Mouse (Mus musculus) cerebellum, postnatal 10 days (tissue): Measurements from ENCODE around the gene Cd200r1.

Experiments
- DNase-seq, 2 experiments: peaks; one replicate each; pipeline ENCODE4 v3.0.0; 2021; ENCODE audit warnings: mixed read lengths in 2 of 2

Cd200r1 gene

DNA sequence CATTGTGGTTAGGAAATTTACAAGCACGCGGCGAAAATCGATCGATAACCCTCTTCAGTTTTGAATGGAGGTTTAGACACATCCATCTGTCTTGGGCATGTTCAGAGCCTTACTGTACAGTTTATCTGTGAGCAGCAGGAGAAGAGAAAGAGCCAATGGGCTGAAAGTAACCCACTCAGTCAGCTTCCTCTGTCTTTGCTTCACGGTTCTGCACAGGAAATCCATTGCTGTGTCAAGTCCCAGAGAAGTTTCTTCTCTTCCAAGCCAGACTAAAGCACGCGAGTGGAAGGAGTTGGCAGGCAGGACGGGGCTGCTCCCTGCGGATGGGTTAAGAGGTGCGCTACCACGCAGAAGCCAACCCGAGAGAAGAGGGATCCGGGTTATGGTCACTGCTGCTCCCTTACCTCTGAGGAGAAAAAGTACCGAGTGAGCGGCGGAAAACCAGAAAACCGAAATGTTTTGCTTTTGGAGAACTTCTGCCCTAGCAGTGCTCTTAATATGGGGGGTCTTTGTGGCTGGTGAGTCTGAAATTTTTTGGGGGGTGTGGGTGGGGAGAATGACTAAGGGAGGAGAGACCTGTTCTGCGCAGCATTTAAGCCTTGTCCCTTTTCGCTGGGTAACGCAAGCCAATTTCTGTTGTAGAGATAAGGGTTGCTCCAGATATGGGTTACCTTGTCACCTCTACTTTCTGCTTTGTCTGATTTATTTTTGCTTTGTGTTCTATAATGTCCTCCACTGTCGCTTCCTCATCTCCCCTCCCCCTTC is at the start of gene Cd200r1:
Gene Cd200r1 (plus strand): TSS at position 182 of the 765 bp plus-strand sequence.
- DNase-seq: no peak

DNA sequence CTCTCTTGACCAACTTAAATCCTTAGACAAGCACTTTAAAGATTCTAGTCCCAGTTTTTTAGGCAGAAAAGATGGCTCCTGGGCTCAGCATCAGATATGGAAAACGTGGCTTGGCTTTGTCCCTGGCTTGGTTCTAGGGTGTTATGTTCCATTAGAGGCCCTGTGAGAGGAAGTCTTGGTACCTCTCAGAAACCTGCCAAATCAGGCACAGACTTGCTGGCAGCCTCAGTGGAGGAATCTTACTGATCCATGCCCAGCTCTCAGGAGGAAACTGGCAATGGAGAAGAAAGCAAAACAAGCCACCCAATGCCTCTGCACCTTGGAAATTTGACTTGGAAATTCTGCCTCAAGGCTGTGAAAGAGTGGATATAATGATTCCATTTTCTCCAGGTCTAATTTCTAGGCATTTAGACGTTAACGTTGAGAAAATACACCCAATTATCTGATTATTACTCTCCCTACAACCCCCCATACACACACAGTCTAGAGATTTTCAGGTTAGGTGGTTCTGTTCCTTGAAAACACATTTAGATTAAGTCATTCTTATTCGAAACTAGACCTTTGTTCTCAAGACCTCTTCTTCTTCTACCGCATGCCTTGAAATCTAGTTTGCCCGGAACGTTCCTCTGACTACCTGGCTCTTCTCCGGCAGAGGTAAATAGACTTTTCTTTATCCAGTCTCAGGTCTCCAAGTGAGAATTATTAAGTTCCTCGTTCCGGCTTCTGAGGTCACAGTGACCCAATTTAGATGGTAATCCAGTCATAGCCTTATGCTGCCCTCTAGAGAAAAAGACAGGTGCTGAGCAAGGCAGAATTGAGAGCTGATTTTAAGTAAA is 49.0 kb upstream of the Cd200r1 start:
- peak; percentile 77 to 82 for DNase-seq

DNA sequence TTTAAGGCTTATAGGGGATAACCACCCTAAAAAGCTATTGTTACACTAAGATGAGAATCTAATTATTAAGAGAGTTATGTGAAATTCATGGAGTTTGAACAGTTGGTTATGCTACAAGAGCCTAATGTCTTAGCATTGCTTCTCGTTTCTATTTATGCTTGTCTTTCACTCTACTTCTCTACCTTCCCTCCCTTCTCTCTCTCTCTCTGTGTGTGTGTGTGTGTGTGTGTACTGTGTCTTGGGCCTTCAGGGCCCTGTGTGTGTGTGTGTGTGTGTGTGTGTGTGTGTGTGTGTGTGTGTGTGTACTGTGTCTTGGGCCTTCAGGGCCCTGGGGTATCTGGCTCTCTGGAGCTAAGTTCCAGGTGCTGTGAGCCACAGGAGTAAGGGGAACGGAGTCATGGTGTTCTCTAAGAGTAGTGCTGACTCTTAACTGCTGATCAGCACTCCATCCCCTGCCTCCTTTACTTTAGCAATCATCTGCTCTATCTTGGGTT is 48.3 kb upstream of the Cd200r1 start:
- DNase-seq: peak in 1 of 2 experiments; percentile 21

DNA sequence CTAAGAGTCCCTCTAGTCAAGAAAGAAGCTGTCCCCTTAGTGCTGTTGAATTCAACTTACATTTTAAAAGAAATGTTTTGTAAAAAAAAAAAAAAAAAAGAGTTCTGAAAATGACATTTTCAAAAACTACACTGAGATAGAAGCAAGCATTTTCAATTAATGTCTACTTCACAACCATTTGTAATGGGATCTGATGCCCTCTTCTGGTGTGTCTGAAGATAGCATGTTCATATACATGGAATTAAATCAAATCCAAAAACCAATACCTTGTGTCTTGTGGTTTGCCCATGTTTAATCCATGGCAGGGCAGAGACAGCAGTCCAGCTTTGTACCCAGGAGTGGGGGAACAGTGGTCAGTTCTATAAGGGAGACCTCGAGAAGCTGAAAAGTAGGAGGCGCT is 47.7 kb upstream of the Cd200r1 start:
- DNase-seq: peak; percentile 33 to 43

DNA sequence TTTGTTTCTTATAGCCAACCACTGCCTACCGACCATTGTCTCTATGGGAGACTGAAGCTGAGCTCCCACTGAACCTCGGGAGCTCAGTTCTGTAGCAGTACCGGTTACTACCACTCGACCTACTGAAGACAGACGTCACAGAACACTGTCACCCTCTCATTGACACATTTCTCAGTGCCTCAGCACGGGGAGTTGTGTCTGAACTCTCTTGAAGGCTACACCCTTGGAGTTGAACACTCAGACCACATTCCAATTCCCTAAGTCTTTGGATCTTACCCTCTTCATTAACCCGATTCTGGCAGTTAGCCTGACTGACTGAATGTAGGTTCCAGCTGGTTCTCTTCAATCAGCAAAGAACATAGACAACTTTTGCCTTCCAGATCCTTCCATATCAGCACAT is 46.2 kb upstream of the Cd200r1 start:
- DNase-seq: no peak

DNA sequence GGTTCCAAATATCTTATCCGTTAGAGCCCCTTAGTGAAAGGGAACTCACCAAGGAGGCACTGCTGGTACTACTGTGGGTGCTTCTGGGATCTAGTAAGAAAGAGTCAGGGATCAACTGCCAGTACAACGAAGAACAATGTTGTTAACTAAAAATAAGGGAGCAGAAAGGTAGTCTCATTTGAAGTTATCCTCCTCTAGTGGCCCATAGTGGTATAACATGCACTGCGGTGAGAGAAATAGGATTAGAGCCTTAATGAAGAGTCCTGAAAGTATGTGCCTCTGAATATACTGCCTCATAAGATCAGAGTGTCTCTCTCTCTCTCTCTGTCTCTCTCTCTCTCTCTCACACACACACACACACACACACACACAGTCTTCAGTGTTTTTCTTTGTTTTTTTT is 45.0 kb upstream of the Cd200r1 start:
- DNase-seq: peak; percentile 41 to 65

DNA sequence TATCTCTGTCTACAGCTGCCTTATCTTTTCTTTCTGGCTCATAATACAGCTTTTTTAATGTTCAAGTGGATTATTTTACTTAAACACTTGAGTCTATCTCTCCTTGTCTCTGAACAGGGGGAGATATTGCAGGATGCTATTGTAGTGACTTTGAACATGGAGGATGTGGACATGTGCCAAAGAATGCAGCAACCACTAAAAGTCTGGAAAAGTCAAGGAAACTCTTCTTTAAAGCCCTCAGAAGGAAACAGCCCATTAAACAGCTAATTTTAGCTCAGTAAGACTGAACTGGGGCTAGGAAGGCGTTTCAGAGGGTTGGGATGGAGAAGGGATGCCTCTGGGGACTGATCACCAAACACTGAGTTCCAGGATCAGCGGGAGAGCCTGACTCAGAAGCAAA is 42.9 kb upstream of the Cd200r1 start:
- DNase-seq: no peak

DNA sequence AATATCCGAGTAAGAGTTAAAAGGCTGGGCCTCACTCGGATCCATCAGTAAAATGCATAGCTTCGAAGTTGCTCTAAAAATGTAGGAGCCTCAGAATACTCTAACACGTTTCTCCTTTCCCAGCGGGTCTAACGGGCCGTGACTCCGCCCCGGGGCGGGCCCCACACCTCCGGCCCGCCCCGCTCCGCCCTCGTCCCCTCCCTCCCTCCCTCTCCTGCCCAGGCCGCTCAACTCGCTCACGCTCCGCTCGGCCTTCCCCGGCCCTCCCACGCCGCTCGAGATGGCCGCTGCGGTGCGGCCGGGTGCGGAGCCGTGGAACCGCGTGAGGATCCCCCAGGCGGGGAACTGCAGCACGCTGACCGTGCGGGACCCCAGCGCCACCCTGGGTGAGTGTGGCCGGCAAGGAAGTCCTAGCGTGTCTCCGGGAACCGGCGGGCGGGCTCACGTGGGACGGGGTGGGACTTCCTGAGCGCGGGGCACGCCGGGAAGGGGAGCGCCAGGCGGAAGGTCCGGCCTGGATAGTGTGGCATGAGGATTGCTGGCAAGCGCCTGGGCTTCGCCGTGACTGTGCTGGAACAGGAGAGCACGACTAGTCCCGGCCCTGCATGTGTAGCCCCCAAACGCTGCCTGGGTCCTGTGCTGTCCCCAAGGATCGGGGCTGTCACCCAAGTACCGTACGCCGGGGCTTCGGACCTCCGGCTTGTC is 41.3 kb upstream of the Cd200r1 start, which contains the start of gene Nepro:
Gene Nepro (plus strand): TSS at position 219 of the 705 bp plus-strand sequence.
- peak; percentile 96 to 97 for DNase-seq

DNA sequence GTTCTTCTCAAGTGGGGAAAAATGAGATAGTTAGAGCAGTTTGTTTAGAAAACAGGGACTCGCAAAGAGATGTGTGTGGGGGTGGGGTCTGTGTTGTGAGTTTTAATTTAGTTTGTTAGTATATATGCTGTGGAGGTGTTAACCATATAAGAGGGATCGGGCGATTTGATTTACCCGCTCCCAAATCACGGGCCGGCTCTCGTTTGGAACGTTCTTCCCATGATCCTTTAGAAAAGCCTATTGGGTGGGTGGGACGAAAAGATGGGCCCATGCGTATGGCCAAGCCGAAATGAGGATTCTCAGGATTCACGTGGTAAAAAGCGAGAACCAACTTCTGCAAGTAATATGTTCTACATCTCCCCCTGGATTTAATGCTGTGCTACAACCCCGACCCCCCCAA is 40.7 kb upstream of the Cd200r1 start:
- DNase-seq: peak in 1 of 2 experiments; percentile 54

DNA sequence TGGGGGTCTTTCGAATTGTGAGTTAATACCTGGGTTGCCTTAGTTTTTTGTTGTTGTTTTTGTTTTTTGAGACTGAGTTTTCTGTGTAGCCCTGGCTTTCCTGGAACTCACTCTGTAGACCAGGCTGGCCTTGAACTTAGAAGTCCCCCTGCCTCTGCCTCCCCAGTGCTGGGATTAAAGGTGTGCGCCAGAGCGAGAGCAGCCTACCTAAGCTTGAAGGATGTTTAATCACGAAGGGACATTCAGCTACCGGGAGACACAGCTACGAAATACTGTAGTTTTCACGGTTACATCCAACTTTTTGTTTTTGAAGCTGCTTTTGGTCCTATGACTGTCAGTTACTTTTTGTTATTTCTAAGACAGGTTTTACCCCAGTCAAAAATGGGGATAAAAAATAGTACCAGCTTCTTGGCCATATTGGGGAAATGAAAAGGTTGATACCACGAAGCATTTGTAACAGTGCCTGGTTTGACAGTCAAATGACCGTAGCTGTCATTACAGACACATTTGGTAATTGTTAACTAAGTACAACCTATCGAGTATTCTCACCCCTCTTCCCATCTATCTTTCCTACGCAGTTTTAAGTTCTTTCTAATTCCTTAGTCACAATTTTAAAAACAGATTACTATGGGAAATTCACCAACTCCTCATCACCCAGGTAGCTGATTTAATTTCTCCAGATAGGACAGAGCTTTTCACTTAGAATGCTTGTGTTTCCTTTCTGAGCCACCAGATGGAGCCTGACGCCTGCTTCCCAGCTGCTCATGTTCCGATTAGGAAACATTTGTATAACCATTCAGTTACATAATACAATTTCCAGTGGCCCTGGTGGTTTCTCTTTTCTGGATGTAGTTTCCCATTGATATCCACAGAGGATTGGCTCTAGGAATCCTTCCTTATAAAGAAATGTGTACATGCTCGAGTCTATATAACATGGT is 40.0 kb upstream of the Cd200r1 start:
- DNase-seq: peak; percentile 83 to 89

DNA sequence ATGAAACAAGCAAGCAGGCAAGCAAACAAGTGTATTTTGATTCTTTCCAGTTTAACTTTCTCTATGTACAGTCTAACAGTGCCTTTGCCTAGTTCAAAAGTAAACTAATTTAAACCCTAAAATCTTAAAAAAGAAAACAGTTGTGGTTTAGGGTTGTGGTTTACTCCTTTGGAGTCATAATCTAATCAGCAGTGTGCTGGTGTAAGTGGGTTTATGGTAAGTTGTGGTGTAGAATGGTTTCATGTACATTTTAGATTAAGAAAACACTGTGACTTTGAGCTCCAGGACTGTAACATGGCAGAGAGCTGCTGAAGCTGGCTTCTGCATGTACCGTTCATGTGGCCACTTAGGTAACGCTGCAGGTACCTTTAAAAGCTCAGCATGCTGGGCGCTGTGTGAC is 38.0 kb upstream of the Cd200r1 start:
- DNase-seq: no peak

DNA sequence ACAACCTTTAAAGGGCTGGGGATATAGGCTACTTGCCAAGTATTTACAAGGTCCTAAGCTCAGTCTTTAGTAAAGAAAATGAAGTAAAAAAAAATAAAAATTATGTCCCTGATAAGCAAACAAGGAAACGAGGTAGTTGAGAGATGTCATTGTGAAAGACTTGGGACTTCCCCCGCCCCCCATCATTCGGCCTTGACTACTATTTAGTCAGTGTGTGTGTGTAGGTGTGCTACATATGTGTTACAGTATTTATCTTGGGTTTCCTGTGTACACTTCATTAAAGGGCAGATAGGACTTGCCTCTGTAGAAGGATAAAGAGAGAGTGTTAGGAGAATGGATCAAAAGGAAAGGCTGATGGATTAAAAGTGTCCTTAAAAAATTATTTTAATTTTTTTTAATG is 31.5 kb upstream of the Cd200r1 start:
- no peak for DNase-seq

DNA sequence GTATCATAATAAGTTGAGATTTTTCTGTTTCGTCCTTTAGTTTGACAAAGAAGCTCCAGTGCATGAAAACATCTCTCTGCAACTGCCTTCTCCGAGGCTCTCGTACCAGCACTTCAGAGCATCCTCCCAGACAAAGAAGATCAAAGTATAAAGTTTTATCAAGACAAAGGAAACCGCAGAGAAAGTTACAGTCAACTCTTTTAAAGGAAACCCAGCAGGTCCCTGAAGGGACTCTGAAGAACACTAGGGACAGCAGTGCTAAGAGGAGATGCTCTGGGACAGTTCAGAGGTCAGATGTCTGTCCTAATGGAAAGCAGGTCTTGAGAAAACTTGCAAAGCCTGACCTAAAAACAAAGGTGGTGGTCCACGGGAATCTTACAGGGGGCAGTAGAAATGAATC is 29.9 kb upstream of the Cd200r1 start:
- DNase-seq: no peak

DNA sequence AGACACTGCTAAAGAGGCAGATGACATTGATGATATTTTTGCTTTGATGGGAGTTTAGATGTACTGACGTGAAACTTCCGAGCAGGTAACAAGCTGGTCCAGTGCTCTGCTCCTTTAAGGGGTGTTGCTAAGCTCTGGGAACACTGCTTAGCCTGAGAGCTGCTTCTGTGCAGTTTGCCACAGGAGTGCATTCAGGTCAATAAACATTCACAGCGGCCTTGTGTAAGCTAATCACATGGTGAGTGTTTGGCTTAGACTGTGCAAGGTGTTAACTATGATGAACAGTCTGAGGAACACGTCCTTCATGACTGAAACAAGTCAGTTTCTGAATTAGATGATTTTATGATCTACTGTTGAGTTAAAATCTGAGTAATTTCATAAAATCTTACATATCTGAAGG is 29.4 kb upstream of the Cd200r1 start:
- no peak for DNase-seq

DNA sequence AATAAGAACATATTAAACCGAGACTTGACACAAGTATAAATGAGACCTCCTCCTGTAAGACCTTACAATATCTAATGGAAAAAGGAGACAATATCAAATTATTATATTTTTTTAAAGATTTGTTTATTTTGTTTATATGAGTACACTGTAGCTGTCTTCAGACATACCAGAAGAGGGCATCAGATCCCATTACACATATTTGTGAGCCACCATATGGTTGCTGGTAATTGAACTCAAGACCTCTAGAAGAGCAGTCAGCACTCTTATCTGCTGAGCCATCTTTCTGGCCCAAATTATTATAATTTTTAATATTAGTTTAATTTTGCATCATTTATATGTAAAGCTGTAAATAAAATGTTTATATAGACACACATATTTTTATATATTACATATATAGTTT is 22.8 kb upstream of the Cd200r1 start:
- DNase-seq: no peak

DNA sequence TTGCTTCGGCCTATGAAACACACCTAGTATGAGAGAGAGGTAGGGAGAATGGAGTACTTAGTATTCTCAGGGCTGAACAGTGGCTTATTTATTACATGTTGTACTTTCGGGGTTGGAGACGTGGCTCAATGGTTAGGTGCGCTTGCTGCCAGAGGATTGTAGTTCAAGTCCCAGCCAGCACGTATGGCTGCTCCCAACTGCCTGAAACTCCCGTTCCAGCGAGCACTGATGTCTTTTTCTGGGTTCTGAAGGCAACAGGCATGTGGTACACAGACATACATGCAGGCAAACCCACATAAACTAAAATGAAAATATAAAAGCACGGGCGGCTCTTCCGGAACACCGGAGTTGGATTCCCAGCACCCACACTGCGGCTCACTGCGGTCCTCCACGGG is 20.1 kb upstream of the Cd200r1 start:
- no peak for DNase-seq

DNA sequence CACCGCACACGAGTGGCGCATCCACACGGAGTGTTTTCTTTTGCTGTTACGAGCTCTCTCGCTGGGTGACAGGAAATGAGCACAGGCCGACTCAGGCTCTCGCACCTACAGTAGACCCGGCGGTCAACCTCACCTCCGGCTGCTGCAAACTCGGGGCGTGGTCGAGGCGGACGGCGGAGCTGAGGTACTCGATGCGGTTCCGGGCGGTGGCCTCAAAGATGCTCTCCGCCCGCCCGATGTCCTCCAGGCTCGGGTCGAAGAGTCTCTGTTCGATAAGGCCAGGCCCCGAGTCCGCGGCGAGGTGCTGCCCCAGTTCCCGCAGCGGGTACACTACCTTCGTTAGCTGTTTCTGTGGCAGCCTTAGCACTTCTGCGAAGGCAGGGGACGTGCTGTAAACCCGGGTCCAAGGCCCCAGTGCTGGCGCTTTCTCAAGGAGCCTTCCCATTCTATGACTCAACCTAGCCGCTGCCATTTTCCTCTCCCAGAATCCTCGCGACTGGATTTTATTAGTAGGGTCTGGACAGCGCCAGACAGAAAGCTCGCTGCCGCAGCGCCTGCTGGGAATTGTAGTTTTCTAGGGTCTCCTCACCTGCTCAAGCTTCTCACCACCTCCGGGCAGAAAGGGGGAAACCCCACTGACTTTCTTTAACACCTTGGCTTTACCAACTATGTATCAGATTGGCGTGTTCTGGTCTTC is 19.5 kb upstream of the Cd200r1 start, which contains the start of gene Gtpbp8:
Gene Gtpbp8 (minus strand): TSS at position 498 of the 697 bp plus-strand sequence.
- peak; percentile 92 to 94 for DNase-seq

DNA sequence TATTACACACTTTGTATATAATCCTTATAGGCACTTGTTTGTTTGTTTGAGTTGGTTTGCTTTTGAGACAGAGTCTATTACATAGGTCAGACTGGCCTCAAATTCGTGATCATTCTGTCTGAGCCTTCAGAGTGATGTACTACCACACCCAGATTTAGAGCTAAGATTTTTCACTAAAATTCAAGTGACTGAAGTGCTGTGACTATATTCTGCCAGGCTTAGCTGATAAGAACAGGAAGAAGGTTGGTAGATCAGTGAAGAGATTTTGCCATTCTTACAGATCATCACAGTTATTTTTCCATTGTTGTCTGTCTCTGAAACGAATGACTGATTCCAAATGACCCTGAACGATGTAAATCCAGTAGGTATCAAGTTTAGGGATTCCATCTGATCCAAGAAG is 17.5 kb upstream of the Cd200r1 start:
- no peak for DNase-seq

DNA sequence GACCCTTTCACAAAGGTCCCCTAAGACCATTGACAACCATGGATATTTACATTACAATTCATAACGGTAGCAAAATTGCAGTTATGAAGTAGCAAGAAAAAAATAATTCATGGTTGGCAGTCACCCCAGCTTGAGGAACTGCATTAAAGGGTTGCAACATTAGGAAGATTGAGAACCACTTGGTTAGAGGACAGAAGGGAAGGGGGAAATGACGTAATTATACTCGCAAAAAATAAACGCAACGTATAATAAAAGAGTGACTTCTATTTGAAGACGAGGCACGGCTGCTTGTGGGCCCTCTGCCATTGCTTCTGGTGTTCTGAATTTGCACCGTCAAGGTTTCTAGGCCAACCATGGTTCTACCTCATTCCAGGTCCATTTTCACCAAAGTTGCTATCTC is 7.8 kb upstream of the Cd200r1 start:
- DNase-seq: no peak

DNA sequence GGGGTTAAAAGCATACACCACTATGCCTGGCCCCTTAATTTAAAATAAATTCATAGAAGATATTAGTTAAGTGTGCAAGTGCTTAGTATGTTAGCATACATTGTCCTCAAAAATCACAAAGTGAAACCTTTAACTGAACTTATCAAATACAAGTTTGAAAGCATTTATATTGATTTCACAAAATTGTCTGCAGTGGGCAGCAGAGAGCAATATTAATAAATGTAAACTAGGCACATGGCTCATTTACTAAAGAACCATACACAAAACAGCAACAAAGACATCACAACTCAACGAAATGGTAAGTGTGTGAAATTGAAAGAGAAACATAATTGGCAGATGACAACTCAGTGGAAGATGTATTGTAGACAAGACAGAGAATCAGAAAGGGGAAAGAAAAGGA is 3.7 kb upstream of the Cd200r1 start:
- no peak for DNase-seq

DNA sequence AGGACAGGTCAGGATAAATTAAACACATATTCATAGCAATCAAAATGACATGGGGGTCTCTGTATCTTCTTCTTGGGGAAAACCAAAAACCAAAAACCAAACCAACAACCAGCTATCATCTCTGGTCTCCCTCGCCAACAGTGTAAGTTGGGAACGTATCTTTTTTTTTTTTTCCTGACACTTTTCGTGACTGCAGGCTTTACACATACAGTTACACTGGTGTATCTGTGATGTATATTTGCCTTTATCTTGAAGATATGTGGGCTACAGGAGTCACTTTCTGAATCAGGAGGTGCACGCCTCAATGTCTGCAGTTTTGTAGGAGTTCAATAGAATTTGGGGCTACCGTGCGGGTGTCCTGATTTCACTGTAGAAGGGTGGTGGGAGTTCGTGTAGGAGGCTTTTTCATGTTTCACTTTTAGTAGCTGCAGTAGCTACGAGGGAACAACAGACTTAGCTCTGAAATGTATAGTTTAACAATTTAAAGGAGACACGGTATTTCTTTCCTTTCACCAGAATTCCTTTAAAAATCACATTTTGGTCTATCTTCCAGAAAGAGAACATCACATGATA is 870 bp downstream of the Cd200r1 start:
- no peak for DNase-seq
